Mouse (Mus musculus): ENCODE results near the gene E130114P18Rik.

Gene E130114P18Rik

GRCm38 (mm10) chr4:97777706-97778176, at the start of gene E130114P18Rik:
Gene E130114P18Rik (minus strand): TSS chr4:97778078.
- DNase-seq (ENCODE audit: low spot score), result no peak

- no peak for DNase-seq (ENCODE audit: low spot score)
Observed at GRCm38 (mm10) chr4:97827115-97827514, 49.2 kb upstream of the E130114P18Rik start.

- no peak for DNase-seq (ENCODE audit: low spot score)
Observed at GRCm38 (mm10) chr4:97825841-97826240, 48.0 kb upstream of the E130114P18Rik start.

DNA sequence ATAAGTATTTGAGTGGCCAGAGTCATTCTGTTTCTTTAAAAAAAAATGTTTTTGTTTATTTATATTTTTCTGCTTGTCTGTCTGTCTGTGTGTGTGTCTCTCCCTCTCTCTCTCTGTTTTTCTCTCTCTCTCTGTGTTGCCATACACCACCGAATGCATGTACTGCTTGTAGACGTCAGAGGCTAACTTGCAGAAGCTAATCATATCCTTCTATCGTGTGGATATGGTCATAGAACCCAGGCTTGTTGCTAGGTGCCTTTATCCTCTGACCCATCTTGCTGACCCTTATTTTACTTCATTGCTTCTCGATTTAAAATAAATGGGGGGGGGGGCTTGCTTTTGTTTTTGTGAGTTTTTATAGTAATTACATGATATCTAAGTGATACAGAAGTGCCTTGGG, 47.6 kb upstream of the E130114P18Rik start:
- no peak for DNase-seq (ENCODE audit: low spot score)

GRCm38 (mm10) chr4:97824451-97824850, 46.6 kb upstream of the E130114P18Rik start:
- no peak for DNase-seq (ENCODE audit: low spot score)

- no peak for DNase-seq (ENCODE audit: low spot score)
Observed at GRCm38 (mm10) chr4:97823512-97823911, 45.6 kb upstream of the E130114P18Rik start.

DNA sequence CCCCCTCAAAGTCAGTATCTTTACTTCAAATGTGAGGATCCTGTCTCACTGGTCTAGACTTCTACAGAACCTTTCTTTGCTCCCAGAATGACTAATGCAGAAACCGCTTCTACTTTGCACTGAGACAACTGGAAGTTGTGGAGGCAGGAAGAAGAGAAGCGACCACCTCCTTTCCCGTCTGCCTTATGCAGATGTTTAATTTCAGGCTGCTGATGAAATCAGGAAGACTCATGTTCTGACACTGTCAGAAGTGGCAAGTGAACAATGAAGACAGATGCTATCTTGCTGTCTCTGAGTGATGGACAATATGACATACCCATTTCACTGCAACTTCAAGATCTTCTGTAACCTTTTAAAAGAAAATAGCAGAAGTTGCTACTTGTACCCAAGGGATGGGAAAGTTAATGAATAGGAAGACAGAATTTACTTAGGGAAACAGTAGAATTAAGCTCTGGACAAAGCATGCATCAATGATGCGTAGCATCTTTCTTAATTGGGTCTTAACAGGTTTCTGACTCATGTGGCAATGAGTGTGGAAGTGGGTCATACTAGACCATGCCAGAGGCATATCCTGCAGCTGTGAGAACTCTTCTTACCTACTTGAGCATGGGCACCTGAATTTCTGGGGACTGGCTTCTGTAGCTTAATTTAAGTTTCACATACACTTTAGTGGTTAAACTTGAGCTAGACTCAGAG, 43.8 kb upstream of the E130114P18Rik start:
- no peak for DNase-seq (ENCODE audit: low spot score)

- no peak for DNase-seq (ENCODE audit: low spot score)
Observed at GRCm38 (mm10) chr4:97820474-97821259, 42.8 kb upstream of the E130114P18Rik start.

DNA sequence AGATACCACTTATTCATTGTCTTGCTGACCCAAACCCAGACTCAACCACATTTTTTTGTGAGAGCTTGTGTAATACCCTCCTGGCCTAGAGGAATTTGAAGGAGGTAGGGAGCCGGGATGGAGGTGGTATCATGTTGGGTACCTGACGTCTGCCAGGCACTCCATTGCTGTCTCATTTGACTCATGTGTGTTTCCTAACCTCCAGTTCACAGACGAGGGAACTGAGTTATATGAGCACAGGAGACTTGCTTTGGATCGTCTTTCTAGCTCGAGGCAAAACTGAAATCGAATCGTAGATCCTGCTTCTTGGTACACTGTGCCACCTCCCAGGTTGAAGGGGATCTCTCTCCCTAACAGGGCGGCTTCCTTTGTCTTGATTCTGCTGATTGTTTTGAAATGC, 41.2 kb upstream of the E130114P18Rik start:
- no peak for DNase-seq (ENCODE audit: low spot score)

GRCm38 (mm10) chr4:97818498-97818897, 40.6 kb upstream of the E130114P18Rik start:
- no peak for DNase-seq (ENCODE audit: low spot score)

GRCm38 (mm10) chr4:97817741-97818140, 39.9 kb upstream of the E130114P18Rik start:
- DNase-seq (ENCODE audit: low spot score), result no peak

GRCm38 (mm10) chr4:97816753-97817152, 38.9 kb upstream of the E130114P18Rik start:
- no peak for DNase-seq (ENCODE audit: low spot score)

- DNase-seq (ENCODE audit: low spot score), result no peak
Observed at GRCm38 (mm10) chr4:97816001-97816400, 38.1 kb upstream of the E130114P18Rik start.

- DNase-seq (ENCODE audit: low spot score), result no peak
Observed at GRCm38 (mm10) chr4:97814515-97814914, 36.6 kb upstream of the E130114P18Rik start.

DNA sequence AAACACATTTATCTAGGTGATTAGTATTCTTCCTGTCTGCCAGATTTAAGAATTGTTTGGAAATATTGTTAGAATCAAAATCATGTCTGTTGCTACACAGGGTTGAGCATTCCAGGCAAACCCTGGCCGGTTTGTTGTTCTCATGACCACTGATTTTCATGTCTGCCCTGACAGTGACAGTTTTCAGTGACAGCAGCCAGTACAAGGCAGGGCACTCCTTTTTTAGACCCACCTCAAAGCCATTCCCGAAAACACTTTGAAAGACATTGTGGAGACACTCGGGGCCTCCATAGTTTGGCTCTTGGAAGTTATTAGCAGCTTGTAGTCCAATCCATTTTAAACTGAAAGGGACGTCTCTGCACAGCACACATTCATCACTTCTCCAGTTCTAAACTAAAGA, 36.1 kb upstream of the E130114P18Rik start:
- no peak for DNase-seq (ENCODE audit: low spot score)

DNA sequence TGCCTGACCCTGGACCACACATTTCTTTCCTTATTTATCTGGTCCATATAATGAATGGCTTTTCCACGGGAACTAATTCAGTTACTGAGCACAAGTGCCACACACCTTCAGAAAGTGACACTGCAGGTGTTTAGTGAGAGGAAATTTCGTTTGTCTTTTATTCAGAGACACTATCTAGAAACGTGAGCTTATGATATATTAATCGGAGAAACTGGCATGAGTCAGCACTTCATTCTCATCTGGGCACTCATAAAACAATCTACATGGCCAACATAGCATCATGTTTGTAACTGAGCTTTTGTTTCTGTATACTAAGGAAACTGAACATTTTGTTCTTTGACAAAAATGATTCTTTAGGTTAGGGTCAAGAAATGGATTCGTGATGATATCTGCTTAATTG, 35.2 kb upstream of the E130114P18Rik start:
- no peak for DNase-seq (ENCODE audit: low spot score)

GRCm38 (mm10) chr4:97810348-97810939, 32.6 kb upstream of the E130114P18Rik start:
- no peak for DNase-seq (ENCODE audit: low spot score)

DNA sequence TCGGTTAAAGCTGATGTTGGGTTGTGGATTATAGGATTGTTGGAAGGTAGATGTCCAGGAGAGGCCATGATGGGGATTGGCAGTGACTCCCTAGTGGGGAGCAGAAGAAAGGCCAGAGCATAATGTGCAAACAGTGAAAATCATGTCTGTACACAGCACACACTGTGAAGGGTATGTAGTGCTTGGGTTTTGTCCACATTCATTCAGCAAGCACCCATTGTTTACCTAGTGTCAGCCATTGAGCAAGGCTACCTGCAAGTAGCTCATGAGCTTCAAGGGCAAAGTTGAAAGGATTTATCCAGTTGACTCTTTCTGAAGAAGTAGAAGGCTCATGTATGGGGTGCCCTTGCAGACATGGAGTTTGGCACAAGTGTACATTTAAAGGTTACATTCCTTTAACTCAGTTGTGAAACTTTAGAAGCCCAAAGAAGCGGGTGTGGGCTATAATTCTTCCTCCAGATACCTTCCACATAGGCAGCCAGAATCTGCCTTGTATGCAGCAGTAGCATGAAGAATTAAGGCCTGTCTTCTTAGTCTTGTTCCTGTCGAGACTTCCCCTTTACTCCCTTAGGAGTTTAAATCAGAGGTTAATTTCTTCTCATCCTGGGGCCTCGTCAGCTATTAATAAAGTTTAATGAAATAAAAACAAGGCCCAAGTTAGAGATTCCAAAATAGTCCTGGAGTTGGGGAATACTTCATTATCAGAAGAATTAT, 31.9 kb upstream of the E130114P18Rik start:
- DNase-seq (ENCODE audit: low spot score), result no peak

GRCm38 (mm10) chr4:97808885-97809284, 31.0 kb upstream of the E130114P18Rik start:
- DNase-seq (ENCODE audit: low spot score), result no peak

GRCm38 (mm10) chr4:97806924-97807323, 29.0 kb upstream of the E130114P18Rik start:
- DNase-seq (ENCODE audit: low spot score), result no peak

GRCm38 (mm10) chr4:97805896-97806808, 28.3 kb upstream of the E130114P18Rik start:
- no peak for DNase-seq (ENCODE audit: low spot score)
